Mouse (Mus musculus) layer of hippocampus, adult 18-20 months (tissue): ENCODE data around the gene Nsfl1c. TPM values are rescaled to one million over a fixed set of nuclear protein-coding genes. Genes with fewer than 3 reads are reported as not detected.
"Not testable (repeated sequence)": the region's sequence is repeated elsewhere in the genome, so short reads cannot be mapped to it uniquely, and the experiment has no call there.

Source experiments
- DNase-seq, 2 experiments: peaks; one replicate each; pipeline ENCODE4 v3.0.0; 2022; ENCODE audit warnings: low spot score in 2 of 2
- long read RNA-seq: library from polyadenylated mRNA; stranded (forward); transcript quantifications from one replicate; pipeline ENCODE4 v2.0.0, GENCODE M21; 2021
- total RNA-seq, 2 experiments: library from RNA; stranded (reverse); gene quantifications; 2 replicates each; pipeline ENCODE4 v1.2.3; 2021

Gene Nsfl1c
- total RNA-seq: 100 to 1,000 TPM; 146 to 148 TPM
- long read RNA-seq, transcript Nsfl1c-201 (9 exons, 1,364 nt): major isoform, 80 of 94 reads
- long read RNA-seq, partial matches to known transcripts: 4 of 94 reads
- long read RNA-seq, other reads (novel, unspliced or antisense): 9 of 94 reads

DNA sequence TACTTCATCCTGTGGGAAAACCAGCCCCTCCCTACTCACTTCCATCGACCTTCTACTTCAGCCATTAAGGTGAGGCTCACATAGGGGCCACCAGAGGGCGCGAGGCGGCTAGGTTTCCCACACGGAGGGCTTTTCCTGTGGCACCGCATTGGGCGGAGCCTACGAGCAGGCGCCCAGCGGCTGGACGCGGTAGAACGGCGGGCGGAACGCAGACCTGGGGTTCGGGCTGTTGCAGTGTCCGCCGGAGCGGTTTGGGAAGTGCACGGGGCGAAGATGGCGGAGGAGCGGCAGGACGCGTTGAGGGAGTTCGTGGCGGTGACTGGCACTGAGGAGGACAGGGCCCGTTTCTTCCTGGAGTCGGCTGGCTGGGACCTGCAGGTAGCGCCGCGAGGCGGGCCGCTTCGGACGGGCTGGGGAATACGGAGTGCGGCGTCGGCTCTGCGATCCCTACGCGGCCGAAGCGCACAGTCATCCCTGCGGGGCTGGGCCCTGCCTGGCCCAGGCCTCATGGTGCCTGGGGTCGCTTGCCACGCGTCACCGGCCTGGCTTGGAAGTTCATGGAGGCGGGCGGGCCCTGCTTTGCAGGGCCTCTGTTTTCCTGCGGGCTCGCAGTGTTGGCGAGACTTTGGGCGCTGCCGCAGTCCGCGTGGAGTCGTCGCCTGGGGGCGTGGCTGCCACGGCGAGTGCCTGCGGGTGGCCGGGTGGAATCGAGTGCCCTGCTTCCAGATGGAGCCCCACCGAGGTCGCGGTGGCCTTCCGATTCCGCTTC, at the start of gene Nsfl1c:
Gene Nsfl1c (plus strand): TSS at position 148 of the 769 bp plus-strand sequence.
- peak; percentile 93 to 97 for DNase-seq

DNA sequence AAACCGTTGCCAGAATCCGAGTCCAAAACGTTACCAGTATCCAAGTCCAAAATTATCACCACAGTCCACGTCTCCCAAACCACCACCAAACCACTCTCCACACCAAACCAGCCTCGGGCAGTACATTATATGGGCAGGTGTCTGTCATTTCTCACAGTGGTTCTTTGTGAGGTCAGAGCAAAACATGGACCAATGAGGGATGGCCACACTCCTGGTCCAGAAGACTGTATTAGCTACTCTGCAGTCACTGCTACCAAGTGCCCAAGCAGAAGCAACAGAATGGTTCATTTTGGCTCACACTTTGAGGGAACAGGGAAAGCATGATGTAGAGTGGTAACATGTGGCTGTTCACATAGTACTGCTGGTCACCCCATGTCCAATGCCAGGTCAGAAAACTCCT, 17.9 kb upstream of the Nsfl1c start, which contains the start of gene 4921509C19Rik:
Gene 4921509C19Rik (minus strand): TSS at position 101 of the 400 bp plus-strand sequence.
- DNase-seq: not testable (repeated sequence)

DNA sequence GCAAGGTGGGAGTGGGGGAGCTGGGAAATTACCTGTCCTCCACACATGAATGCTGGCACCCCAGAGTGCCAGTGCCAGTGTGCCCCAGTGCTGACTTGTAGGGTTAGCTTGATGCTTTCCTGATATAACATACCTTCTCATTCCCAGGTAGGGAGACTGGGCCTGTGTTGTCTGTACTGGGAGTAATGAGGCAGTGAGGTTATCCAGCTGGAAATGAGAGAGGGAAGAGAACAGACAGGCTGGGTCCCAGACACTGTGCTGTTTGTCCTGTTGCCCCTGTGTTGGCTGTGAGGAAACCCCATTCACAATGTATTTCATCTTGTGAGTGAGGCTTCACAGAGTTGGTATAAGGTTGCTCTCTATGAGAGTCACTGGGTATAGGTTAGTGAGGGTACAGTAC, 7.5 kb upstream of the Nsfl1c start:
- no peak for DNase-seq

DNA sequence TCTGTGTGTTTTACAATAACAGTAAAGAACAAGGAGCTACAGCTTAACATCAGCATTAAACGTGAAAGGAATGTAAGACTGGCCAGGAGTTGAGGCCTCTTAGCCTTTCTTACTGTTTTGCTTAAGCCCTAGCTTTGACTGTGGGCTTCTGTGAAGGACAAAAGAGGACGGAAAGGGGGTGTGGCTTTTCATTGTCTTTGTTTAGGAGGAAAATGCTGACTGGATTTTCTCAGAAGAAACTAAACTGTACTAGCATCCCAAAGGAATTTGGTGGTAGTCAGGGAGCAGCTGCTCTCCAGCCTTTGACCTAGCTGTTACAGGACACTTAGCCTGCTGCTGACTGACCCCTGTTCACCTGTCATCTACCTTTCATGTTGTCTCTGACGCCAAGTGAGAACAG, 4.4 kb downstream of the Nsfl1c start:
- no peak for DNase-seq

DNA sequence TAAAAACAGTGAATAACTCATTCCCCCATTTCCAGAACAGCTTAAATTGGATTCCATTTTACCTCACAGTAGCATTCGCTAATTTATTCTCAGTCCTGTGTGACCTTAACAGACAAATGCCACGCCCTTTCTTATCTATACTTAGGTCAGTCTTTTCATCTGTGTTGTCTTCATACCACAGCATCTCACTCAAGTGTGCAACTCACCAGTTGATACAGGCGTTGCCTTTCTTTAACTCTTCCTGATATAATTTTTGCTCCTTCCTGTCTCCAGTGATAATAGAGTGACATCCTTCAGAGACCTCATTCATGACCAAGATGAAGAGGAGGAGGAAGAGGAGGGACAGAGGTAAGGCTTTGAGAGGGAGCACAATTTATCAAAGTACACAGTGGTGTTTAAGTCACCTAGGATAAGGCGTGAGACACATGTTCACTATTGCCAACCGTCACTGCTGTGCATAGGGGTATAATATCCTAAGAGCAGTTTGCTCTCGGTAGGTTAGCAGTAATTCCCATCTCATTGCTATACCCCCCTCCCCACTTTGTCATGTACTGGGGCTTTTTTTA, 6.5 kb downstream of the Nsfl1c start:
- DNase-seq: no peak

DNA sequence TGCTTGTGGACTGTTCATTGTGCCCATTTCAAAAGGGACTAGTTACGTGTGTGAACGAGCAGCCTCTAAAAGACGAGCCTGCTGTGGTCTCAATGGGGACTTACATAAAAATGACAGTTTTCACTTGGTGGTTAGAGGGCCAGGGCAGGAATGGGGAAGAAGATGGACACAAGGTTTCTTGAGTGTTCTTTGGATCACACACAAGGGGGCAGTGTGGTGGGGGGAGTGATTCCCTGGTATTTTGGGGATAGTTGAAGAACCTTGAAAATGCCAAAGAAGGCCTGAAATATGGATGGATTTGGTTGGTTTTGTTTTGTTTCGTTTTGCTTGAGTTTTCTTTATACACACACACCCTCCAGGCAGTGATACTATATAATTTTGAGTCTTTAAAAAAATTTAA, 10.2 kb downstream of the Nsfl1c start:
- no peak for DNase-seq

DNA sequence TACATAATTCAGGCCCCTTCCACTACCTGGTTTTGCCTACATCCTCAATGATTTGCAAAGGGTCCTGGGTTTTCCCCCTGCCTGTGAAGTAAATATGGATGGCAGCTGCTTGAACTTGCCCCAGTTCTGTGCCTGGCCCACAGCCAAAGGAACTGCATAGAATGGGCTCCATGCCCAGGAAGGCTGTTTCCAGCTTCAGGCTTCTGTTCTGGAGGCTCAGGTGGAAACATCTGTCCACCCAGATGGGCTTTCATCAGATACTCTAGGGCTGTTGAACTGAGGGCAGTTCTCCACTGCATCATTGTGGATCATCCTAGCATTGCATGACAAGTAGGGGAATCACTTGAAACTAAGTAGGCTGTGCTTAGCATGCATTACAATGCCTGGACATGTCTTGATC, 18.2 kb downstream of the Nsfl1c start:
- peak in 1 of 2 experiments; percentile 61 for DNase-seq

DNA sequence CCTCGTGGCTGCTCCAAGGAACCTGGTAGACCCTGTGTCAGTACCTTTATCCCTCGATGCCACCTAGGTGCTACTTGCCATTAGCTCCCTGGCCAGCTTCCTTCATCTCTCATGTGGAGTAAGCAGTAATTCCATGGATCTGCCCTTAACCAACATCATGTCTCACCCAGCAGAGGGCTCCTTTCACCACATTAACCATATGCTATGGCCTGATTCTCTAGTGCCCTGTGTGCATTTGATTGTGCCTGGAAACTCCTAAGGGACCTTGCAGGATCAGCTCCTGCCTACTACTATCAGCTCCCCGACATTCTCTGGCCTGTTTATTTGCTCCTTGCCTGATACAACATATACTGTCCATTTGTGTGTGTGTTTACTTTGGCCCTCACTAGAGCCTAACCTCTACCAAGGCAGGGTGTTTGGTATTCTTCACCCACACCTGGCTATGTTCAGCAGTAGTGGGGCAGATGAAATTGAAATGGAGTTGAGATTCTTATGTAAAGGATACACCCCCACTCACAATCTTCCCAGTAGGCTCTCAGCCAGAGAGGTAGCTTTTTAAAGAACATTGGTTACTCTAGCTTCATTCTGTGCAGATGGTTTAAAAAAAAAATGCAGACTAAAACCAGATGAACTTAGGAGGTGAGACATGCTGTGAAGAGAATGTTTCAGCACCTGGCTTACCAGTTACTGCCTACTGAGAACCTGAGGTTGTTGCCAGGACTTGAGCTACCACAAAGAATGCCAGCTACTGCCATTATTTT, 19.7 kb downstream of the Nsfl1c start:
- peak in 1 of 2 experiments; percentile 45 for DNase-seq

DNA sequence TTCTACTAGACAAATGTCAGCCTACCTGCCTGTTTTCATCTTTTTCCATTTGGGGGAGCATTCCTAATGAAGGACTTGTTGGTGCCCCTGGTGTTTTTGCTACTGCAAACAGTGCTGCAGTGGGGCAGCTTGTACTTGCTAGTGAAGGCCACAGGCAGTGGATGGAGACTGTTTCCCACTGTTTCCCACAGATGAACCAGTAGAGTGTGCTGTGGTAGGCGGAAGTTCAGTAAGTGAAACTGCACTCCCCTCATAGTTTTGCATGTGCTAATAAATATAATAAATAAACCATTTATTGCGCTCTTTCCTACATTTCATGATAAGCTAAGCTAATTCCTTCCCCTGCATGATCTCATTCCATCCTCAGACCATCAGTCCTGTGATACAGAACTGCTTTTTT, 25.0 kb downstream of the Nsfl1c start:
- DNase-seq: no peak

DNA sequence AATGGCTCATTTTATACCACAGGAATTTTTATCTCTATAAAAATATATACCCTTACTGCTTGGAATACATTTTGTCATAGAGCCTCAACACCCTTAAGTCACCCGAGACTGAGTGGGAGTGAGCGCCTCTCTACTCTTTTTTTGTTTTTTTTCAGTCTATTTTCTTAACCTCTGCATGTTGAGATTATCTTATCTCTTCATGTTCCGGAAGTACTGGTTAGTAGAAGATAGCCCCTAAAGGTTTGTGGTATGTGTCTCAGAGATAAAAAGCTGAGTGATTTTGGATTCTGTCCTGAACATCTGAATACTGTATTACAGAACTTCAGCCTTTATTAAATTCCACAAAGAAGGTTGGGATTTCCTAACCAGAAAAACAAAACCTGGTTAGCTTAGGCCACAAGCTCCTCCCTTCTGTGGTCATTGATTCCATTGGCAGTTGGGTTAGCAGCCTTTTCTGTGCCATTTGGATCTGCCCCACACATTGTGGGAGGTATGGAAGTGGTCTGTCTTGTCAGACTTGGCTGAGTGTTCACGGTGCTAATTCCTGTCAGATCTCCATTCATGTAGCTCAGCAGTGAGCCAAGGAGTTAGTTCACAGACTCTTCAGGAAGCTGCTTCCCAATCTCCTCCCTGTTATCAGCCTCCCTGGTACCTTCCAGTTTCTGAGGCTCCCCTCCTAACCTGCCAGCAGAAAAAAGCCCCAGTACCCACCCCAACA, 30.5 kb downstream of the Nsfl1c start:
- no peak for DNase-seq

DNA sequence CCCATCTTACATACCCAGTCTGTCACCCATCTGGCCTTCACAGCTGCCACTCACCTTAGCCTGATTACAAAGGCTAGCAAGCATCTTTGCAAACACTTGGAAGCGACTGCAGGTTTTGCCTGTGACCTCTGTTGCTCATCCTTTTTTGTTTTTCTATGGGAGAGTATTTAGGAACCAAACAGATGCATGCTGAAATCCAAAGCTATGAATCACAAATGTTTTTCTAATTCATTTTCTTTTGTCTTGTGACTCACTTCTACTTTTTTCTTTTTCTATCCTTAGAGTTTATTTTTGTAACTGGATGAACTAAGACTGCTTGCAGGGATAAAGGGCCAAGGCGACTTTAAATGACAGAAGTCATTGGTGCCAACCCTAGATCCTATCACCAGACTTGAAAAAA, 31.5 kb downstream of the Nsfl1c start:
- DNase-seq: no peak

DNA sequence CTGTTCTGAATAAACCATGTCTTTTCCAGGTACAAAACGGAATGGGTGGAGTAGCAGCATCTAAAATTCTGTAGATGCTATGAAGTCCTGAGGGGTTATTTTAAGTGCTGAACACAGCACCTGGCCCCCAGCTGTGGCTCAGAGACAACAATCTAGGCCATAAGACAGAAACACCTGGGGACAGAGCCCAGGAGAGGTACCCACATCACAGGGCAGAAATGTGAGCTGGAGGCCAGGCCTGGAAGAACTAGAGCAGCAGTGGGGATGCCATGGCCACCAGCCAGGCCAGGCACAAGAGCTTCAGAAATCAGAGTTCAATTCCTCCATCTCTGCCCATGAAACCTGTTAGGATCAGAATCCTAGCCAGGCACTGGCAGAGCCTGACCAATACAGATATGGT, 34.1 kb downstream of the Nsfl1c start:
- no peak for DNase-seq

DNA sequence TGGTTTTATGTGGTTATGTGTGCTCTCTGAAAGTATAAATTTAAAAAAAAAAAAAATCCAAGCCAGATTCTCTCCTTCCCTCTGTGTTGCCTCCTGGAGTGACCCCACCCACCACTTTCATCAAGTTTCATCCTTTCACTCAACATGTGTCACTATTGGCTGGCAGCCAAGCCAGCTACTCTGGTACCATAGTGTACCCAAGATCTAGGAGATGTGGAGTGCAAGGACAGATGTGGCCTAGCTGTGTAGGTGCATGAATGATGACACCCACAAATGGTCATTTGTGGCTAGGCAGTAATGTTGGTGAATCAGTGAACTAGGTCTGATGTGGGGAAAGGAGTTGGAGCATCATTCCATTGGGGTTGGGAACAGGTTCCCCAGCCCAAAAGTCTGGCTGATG, 35.2 kb downstream of the Nsfl1c start:
- DNase-seq: no peak

DNA sequence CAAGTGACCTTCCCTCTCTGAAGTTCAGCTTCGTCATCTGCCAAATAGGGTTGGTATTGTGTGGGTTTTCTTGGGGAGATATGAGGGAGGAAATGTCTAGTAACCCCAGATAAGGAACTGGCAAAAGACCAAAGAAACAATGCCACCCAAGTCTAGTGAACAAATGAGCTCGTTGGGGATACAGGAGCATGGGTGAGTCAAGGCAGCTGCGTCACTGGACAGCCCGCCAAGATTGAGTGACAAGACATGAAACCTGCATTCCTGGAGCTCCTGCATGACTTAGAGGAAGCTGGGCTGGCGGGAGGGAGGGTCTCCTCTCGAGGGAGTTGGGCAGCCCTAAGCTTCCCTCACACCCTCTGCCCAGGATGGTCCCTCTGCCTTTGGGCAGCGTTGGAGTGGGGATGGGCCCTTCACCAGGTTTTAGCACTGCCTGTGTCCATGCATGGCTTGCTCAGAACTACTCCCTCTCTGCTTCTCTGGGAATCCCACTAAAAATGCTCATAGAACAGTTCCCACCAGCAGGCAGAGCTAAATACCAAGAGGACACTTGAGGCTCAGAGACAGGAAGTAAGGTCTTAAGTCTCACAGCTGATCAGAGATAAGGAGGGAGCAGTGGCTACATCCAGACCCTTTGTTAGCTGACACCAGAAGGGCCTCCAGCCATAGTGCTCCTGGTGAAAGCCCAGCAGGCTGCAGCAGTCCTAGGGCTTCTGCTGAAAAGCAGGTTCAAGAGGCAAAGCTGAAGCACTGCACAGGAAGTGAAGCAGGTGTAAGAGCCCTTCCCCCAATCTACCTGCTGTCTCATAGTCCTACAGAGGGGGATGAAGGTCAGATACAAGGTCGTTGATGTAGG, 36.6 kb downstream of the Nsfl1c start:
- no peak for DNase-seq

DNA sequence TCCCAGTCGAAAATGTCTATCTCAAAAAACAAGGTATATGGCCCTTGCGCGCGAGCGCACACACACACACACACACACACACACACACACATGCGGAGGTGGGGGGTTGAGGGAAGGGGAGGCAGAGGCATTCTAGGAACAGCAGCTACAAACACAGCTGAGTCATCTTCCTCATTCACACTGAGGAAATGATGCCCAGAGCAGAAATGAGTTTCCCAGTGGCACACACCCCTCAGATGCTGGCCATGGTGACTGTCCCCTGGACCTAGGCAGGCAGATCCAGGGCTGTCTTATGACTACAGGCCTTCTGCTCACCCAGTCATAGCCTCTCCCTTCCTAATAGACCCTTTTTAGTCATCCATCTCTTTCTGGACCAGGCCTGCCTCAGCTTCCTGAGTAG, 39.6 kb downstream of the Nsfl1c start:
- no peak for DNase-seq

DNA sequence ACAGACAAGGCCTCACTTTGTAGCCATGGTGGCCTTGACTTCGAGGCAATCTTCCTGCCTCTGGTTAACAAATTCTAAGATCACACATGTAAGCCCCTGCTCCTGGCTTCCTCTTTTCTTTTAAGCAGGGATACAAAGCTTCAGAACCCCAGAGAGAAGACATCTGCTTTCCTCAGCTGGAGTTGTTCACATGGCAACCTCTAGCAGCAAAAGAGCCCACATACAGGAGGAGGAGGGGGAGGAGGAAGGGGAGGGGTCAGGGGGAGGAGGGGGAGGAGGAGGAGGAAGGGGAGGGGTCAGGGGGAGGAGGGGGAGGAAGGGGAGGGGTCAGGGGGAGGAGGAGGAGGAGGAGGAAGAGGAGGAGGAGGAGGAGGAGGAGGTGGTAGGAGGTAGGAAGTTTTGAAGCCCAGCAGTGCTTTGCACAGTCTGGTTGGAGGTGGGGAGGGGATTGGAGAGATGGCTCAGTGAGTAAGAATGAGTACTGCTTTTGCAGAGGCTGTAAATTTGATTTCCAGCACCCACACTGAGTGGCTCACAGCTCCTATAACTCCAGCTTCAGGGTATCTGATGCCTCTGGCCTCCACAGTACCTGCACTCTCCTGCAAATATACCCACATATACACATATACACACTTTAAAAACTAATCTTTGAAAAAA, 42.1 kb downstream of the Nsfl1c start:
- peak in 1 of 2 experiments; percentile 59 for DNase-seq

DNA sequence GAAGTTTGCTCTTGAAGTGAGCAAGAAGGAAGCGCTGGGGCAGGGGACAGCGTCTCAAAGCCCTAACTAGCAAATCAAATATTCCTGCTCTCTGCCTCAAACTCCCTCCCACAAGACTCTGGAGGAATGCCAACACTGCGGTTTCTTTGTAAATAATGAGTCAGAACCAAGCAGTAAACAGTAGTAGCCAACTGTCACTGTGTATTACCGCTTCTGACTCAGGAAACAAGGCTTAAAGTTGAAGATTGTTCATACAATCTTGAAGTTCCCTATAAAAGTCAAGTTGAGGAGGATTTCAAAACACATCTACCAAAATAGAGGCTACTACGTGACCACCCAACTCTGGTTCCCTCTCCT, 42.6 kb downstream of the Nsfl1c start:
- DNase-seq: peak in 1 of 2 experiments; percentile 83

DNA sequence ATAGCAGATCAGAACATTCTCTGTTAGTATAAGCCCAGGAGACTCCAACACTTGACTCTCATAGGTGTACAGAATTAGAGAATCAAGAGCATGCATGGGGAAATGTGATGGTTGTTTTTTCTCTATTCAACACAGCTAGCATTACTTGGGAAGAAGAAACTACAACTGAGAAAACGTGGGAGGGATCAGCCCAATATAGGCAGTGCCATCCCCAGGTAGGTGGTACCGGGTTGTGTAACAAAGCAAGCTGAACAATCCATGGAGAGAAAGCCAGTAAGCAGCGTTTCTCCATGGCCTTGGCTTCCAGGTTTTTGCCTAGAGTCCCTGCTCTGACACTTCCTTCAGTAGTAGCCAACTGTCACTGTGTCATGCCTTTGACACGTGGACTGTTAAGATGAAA, 44.7 kb downstream of the Nsfl1c start:
- DNase-seq: no peak

DNA sequence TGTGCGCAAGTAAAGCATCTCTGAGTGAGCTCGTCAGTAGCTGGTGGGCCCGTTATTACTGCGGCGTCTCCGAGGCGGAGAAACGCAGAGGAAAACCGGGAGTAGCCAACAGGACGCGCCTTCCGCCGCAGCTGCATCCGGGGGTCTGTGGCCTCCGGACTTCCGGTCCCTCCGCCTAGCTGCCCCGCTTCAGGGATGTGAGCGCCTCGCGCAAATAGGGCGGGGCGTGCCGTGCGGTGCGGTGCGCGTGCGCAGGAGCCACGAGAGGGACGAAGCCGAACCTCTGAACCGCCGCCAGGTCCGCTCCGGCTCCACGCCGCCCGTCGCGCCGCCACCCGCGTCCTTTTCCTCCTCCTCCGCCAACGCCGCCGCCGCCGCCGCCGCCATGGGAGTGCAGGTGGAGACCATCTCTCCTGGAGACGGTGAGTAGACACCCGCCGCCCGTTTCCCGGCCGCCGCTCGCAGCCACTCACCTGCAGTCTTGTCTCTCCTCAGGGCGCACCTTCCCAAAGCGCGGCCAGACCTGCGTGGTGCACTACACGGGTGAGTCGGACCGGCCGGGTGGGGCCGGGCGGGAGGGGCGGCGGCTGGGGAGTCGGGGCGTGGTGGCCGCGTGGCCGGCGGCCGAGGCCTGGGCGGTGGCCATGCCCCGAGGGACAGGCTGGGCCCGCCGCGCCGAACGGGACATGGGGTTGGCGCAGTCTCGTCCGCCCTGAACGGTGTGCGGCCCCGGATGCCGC, 48.5 kb downstream of the Nsfl1c start, which contains the start of gene Fkbp1a:
Gene Fkbp1a (plus strand): TSS at position 161 of the 740 bp plus-strand sequence.
- peak; percentile 95 to 97 for DNase-seq
